Mouse (Mus musculus): ENCODE results near the gene Isg15. TPM values are rescaled to one million over a fixed set of nuclear protein-coding genes. Genes with fewer than 3 reads are reported as not detected.
A peak's percentile ranks its signal among the peaks of the same experiment; 100 is the strongest.

Isg15 gene
- polyA plus RNA-seq (2012; rRNA removed) = 5.8 and 6.1 TPM in 2 replicates
- 0.90 and 1.3 TPM in 2 replicates for polyA plus RNA-seq (2014; fragmentation: Nextera tagmentation; extraction: Ambion mirVana)

DNA sequence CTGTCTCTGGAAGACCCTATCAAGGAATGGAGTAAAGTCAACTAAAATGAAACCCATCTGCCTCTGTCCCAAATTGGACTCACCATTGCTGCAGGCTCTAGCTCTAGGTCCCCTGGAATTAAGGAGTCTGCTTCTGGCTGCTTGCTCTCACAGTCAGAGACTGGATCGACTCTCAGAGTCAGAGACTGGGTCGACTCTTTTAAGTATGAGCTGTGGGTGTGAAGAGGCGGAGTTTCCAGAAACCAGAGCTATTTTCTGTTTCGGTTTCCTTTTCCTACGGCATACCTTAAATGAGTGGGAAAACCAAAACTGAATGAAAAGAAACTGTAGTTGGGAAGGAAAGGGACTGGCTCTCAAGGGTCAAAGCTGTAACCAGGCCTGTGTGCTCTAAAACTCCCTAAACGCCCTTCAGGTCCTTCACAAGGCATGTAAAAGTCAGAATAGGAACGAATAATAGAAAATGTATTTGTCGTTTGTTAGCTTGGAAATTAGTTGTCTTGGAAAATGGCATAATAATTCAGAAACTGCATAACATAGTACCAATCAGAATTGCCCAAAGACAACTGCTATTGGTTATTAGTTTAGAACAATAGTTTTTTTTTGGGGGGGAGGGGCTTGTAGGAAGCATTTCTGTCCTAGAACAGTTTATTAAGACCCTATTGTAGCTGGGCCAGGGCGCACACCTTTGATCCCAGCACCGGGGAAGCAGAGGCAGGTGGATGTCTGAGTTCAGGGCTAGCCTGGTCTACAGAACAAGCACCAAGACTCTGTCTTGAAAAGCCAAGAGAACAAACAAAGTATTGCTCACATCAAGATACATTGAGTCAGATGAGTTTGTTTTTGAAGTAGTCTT lies at the start of gene Isg15:
Gene Isg15 (minus strand): TSS at position 196 of the 853 bp plus-strand sequence.
- H3K4me3 ChIP-seq (ENCODE audit: insufficient read depth in 1 of 2, low read depth in 2 of 2, low read length in 2 of 2) = peak within 1 kb of the TSS in 1 of 2 experiments; percentile 29; a peak in 3 of 4 replicates
- ATAC-seq (ENCODE audit: insufficient read depth) = no peak
- TF ChIP-seq EP300 (IDR thresholded peaks at IDR 0.05; ENCODE audit: low read depth) (no peak), CTCF (IDR thresholded peaks at IDR 0.05; ENCODE audit: low read depth) (no peak)
- no peaks in the 10 kb centered on the region for H3K9me3 ChIP-seq (ENCODE audit: control insufficient read depth, low read length)
- H3K36me3 ChIP-seq (replicated peaks; ENCODE audit: control insufficient read depth, insufficient read depth, low read depth) = no peaks in the 10 kb centered on the region
- no peak within 1 kb of the TSS for H3K27ac ChIP-seq
- 40% methylated on average over 10 of the region's 10 CpGs for WGBS (ENCODE audit: insufficient replicate concordance)
- H3K9ac ChIP-seq (replicated peaks) = peak within 1 kb of the TSS; percentile 24; the same call in 1 of the 2 replicates
- peak within 1 kb of the TSS; percentile 49 for H3K4me2 ChIP-seq (ENCODE audit: low read depth)
- peaks cover 14 to 17% of the 10 kb centered on the region in 2 experiments for H3K4me1 ChIP-seq (replicated peaks; ENCODE audit: control insufficient read depth in 2 of 2, insufficient read depth in 2 of 2, low read length in 1 of 2)
- peaks cover 44% of the 10 kb centered on the region for H3K27me3 ChIP-seq (ENCODE audit: control insufficient read depth, insufficient read depth, low read length)
- no peak for DNase-seq (ENCODE audit: low read depth in 3 of 3, low spot score in 3 of 3)

DNA sequence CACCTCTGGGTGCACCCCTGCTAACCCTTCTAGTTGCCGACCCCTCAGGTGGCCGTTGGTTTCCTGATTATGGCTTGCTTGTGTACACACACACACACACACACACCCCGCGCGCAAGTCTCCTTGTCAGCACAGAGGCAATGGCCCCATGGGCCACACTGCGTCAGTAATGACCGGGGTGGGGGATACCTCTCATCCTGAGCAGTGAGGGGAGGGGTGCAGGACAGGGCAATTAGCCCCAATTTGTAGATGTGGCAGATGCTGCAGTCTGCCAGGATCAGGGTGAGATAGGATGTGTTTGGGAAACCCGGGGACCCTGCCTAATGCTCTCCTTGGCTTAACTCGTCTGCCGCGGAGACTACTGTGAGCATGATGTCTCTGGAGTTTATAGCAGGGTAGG lies 48.9 kb upstream of the Isg15 start:
- WGBS (ENCODE audit: insufficient replicate concordance) = 56% methylated on average over 11 of the region's 11 CpGs
- no peak overlapping the region for H3K4me3 ChIP-seq (ENCODE audit: insufficient read depth in 1 of 2, low read depth in 2 of 2, low read length in 2 of 2)
- H3K4me2 ChIP-seq (ENCODE audit: low read depth) = no peak overlapping the region
- no peak for DNase-seq (ENCODE audit: low read depth in 3 of 3, low spot score in 3 of 3)
- no peak overlapping the region for H3K9ac ChIP-seq (replicated peaks)
- H3K9me3 ChIP-seq (ENCODE audit: control insufficient read depth, low read length) = no peaks in the 10 kb centered on the region
- H3K27me3 ChIP-seq (ENCODE audit: control insufficient read depth, insufficient read depth, low read length) = no peaks in the 10 kb centered on the region; the same call in 1 of the 2 replicates
- TF ChIP-seq EP300 (IDR thresholded peaks at IDR 0.05; ENCODE audit: low read depth) = no peak
- TF ChIP-seq CTCF (IDR thresholded peaks at IDR 0.05; ENCODE audit: low read depth) = no peak
- peaks cover 23 to 38% of the 10 kb centered on the region in 2 experiments for H3K4me1 ChIP-seq (replicated peaks; ENCODE audit: control insufficient read depth in 2 of 2, insufficient read depth in 2 of 2, low read length in 1 of 2)
- peaks cover 72% of the 10 kb centered on the region for H3K36me3 ChIP-seq (replicated peaks; ENCODE audit: control insufficient read depth, insufficient read depth, low read depth)
- no peak for ATAC-seq (ENCODE audit: insufficient read depth)
- H3K27ac ChIP-seq = peak overlapping the region; percentile 46

DNA sequence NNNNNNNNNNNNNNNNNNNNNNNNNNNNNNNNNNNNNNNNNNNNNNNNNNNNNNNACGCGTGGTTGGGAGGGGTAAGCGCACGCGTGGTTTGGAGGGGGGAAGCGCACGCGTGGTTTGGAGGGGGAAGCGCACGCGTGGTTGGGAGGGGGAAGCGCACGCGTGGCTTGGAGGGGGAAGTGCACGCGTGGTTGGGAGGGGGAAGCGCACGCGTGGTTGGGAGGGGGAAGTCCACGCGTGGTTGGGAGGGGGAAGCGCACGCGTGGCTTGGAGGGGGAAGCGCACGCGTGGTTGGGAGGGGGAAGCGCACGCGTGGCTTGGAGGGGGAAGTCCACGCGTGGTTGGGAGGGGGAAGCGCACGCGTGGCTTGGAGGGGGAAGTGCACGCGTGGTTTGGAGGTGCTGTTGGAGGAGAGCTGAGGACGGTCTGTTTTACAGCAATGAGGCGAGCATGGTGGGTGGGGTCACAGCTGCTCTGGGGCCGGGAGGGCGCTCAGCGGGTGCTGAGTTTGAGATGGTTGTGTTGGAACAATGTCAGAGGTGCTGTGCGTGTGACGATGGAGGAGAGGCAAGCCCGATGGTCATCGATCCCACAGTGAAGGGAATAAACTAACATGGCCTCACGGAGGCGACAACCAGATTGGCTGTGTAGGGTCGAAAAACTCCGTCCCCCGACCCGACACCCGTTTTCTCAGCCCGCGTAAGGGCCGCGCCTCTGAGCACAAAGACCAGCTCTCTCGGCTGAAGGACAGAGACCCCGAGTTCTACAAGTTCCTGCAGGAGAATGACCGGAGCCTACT lies 36.2 kb upstream of the Isg15 start:
- ATAC-seq (ENCODE audit: insufficient read depth) (no peak), DNase-seq (ENCODE audit: low read depth in 3 of 3, low spot score in 3 of 3) (peak in 1 of 3 experiments; percentile 40)
- H3K4me3 ChIP-seq (ENCODE audit: insufficient read depth in 1 of 2, low read depth in 2 of 2, low read length in 2 of 2) = peak overlapping the region; percentile 83 to 99
- peak overlapping the region; percentile 44 for H3K27ac ChIP-seq
- peaks cover 4 to 7% of the 10 kb centered on the region in 2 experiments; a peak in 2 of 4 replicates for H3K4me1 ChIP-seq (replicated peaks; ENCODE audit: control insufficient read depth in 2 of 2, insufficient read depth in 2 of 2, low read length in 1 of 2)
- H3K9ac ChIP-seq (replicated peaks) = peak overlapping the region; percentile 86
- WGBS (ENCODE audit: insufficient replicate concordance) = 18% methylated on average over 55 of the region's 60 CpGs
- H3K36me3 ChIP-seq (replicated peaks; ENCODE audit: control insufficient read depth, insufficient read depth, low read depth) = peaks cover 46% of the 10 kb centered on the region
- TF ChIP-seq EP300 (IDR thresholded peaks at IDR 0.05; ENCODE audit: low read depth) (no peak), CTCF (IDR thresholded peaks at IDR 0.05; ENCODE audit: low read depth) (no peak)
- no peaks in the 10 kb centered on the region for H3K27me3 ChIP-seq (ENCODE audit: control insufficient read depth, insufficient read depth, low read length)
- peak overlapping the region; percentile 95 for H3K4me2 ChIP-seq (ENCODE audit: low read depth)
- no peaks in the 10 kb centered on the region for H3K9me3 ChIP-seq (ENCODE audit: control insufficient read depth, low read length)

DNA sequence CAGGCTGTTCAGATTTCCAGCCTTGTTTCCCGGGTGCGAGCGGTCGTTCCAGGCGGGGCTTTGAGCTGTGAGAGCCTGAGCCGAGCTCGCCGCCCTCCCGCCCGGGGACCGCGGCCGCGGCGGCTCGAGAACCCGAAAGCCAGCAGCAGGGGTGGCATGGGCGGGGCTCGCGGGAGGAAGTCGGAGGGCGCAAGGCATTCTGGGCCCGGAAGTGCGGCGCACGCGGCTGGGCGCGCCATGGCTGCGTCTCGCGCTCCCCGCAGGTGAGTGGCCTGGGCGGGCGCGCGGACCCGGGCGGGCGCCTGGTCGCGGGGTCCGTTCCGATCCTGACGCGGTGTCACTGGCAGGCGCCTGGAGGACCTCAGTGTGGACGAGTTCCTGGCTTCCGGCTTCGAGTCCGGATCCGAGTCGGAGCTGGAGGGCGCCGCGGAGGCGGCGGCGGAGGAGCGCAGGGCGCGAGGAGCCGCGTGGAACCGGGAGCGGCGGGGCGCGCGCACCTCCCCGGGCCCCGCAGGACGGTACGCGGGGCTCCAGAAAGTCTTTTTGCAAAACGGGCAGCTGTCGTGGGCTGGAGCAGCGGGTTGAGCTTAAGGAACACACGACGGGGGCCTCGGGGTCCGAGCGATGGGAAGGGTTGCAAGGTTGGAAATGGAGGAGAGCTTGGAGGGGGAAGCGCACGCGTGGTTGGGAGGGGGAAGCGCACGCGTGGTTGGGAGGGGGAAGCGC lies 35.4 kb upstream of the Isg15 start, which contains the start of gene Noc2l:
Gene Noc2l (plus strand): TSS at position 203 of the 726 bp plus-strand sequence.
- ATAC-seq (ENCODE audit: insufficient read depth) (peak; percentile 87), DNase-seq (ENCODE audit: low read depth in 3 of 3, low spot score in 3 of 3) (peak; percentile 82 to 85 (median 83))
- Histone ChIP-seq H3K36me3 (replicated peaks; ENCODE audit: control insufficient read depth, insufficient read depth, low read depth) (peaks cover 43% of the 10 kb centered on the region), H3K4me3 (ENCODE audit: insufficient read depth in 1 of 2, low read depth in 2 of 2, low read length in 2 of 2) (peak within 1 kb of the TSS; percentile 86 to 99), H3K27me3 (ENCODE audit: control insufficient read depth, insufficient read depth, low read length) (no peaks in the 10 kb centered on the region), H3K9ac (replicated peaks) (peak within 1 kb of the TSS; percentile 92), H3K4me1 (replicated peaks; ENCODE audit: control insufficient read depth in 2 of 2, insufficient read depth in 2 of 2, low read length in 1 of 2) (peaks cover 4 to 7% of the 10 kb centered on the region in 2 experiments; a peak in 2 of 4 replicates), H3K4me2 (ENCODE audit: low read depth) (peak within 1 kb of the TSS; percentile 95), H3K9me3 (ENCODE audit: control insufficient read depth, low read length) (no peaks in the 10 kb centered on the region), H3K27ac (peak within 1 kb of the TSS; percentile 88)
- under 1% methylated on average over 77 of the region's 90 CpGs for WGBS (ENCODE audit: insufficient replicate concordance)
- TF ChIP-seq CTCF (IDR thresholded peaks at IDR 0.05; ENCODE audit: low read depth) (no peak), EP300 (IDR thresholded peaks at IDR 0.05; ENCODE audit: low read depth) (no peak)

All from liver, embryonic 14.5 days (tissue).